Mouse (Mus musculus): ENCODE data around the gene Tmem43. TPM values are rescaled to one million over a fixed set of nuclear protein-coding genes. Genes with fewer than 3 reads are reported as not detected.

The Tmem43 gene
- 37.6 and 43.6 TPM in 2 replicates for polyA plus RNA-seq (2014; fragmentation: Nextera tagmentation; extraction: Ambion mirVana)

DNA sequence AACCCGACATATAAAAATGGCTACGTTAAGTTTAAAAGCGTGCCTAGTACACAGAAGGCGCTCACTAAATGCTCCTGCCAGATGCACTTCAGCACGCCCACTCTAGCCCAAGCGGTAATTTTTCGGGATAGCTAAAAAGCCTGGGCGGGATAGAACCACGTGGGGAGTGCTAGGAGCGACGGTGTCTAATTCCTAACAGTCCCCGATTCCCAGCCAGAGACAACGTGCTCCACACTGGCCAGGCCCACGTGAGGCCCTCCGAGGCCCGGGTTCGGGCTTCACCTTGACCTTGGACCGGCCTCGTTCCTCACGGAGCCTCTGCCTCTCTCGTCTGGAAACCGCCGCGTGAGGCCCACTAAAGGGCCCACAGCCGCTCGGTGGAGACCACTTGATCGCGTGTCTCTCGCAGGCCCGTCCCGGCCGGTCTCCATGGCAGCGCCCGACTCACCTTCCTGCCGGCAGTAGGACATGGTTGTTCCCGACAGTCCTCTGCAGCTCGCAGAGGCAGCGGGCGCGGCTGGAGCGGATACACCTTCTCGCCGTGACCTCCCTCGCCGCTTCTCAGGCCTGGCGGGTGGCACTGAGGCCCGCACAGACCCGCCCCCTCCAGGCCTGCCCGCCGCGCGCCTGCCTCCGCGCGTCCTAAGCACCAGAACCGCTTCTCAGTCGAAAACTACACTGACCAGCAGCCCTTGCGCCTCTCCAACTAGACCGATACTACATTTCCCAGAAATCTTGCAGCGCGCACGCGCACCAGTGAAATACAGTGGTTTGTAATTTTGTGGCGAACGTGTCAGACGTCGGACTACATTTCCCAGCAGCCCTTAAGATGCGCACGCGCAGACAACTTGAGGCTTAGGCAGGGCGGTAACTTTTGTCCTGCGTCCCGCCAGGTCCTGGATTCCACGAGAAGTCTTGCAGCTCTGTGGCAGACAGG, at the start of gene Tmem43, which contains the start of gene Chchd4:
TSS of gene Tmem43 (plus strand) at position 836 of the 937 bp plus-strand sequence.
TSS of gene Chchd4 (minus strand) at position 679 of the 937 bp plus-strand sequence.
- peak; percentile 96 for ATAC-seq (ENCODE audit: low read depth)
- peak within 1 kb of the TSS; percentile 78 for H3K9ac ChIP-seq (replicated peaks; ENCODE audit: low read depth, low read length)
- peak within 1 kb of the TSS; percentile 81 for H3K4me2 ChIP-seq (ENCODE audit: low read depth, low read length)
- peak within 1 kb of the TSS; percentile 55 for H3K27ac ChIP-seq (ENCODE audit: low read depth, low read length)
- no peaks in the 10 kb centered on the region for H3K27me3 ChIP-seq (ENCODE audit: control insufficient read depth, insufficient read depth, low read length)
- peaks cover 4% of the 10 kb centered on the region; the same call in 1 of the 2 replicates for H3K36me3 ChIP-seq (ENCODE audit: control insufficient read depth, insufficient read depth, low read length)
- H3K4me3 ChIP-seq (ENCODE audit: low read depth, low read length) = peak within 1 kb of the TSS; percentile 82
- WGBS = under 1% methylated on average over 68 of the region's 74 CpGs
- peaks cover 17% of the 10 kb centered on the region for H3K4me1 ChIP-seq (ENCODE audit: control insufficient read depth, insufficient read depth, low read length)
- H3K9me3 ChIP-seq (ENCODE audit: control insufficient read depth, low read length) = no peaks in the 10 kb centered on the region

DNA sequence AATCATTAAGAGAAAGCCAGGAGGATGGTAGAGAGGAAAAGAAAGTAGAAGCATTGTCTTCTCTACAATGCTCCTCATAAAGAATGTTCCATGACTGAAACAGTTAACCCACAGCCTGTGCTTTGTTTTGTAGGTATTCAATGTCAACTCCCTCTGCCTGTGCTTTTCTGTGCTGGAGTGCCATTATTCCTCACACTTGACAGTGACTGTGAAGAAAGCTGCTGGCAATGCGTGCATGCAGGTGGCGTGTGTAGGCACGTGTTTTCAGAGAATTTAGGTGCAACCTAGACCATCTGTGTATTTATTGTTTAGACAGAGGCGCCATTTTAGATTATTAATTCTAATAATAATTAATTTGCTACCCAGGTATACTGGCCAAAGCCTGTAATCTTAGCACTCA, 49.4 kb upstream of the Tmem43 start:
- ATAC-seq (ENCODE audit: low read depth) = no peak
- Histone ChIP-seq H3K4me1 (ENCODE audit: control insufficient read depth, insufficient read depth, low read length) (no peaks in the 10 kb centered on the region), H3K27me3 (ENCODE audit: control insufficient read depth, insufficient read depth, low read length) (no peaks in the 10 kb centered on the region), H3K9ac (replicated peaks; ENCODE audit: low read depth, low read length) (no peak overlapping the region), H3K36me3 (ENCODE audit: control insufficient read depth, insufficient read depth, low read length) (no peaks in the 10 kb centered on the region), H3K4me2 (ENCODE audit: low read depth, low read length) (no peak overlapping the region), H3K4me3 (ENCODE audit: low read depth, low read length) (no peak overlapping the region), H3K27ac (ENCODE audit: low read depth, low read length) (no peak overlapping the region), H3K9me3 (ENCODE audit: control insufficient read depth, low read length) (no peaks in the 10 kb centered on the region)
- WGBS = 35% methylated on average over 4 of the region's 4 CpGs

DNA sequence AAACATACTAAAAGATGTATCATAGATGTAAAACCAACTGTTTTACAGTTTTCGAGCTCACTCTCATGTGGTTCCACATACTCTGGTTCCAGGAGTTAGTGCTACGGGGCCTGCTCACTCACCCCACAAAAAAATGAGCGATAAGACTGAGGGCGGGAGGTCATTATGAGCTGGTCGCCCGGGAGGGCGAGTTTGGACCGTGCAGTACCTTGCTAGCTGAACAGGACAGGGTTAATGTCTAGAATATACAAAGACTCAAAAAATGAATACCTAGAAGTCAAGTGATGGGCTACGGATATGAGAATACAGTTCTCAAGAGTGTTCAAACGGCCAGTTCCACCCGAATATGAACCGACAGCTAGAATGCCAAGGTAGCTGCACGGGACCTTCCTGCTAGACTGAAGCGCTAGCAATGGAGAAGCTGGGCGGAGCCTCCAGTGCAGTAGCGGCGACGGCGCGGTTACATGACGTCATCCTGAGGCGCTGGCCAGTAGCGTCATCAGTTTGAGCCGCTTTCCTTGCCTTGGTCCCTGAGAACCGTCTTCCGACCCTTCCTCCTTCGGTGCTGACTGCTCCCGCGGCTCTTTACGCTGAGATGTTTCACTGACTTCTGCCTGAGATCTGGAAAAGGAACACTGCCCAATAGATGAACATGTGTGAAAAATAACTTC, 32.9 kb upstream of the Tmem43 start:
- peaks cover 7% of the 10 kb centered on the region; the same call in 1 of the 2 replicates for H3K4me1 ChIP-seq (ENCODE audit: control insufficient read depth, insufficient read depth, low read length)
- no peaks in the 10 kb centered on the region for H3K27me3 ChIP-seq (ENCODE audit: control insufficient read depth, insufficient read depth, low read length)
- peak overlapping the region; percentile 57 for H3K4me3 ChIP-seq (ENCODE audit: low read depth, low read length)
- peak overlapping the region; percentile 85 for H3K27ac ChIP-seq (ENCODE audit: low read depth, low read length)
- no peaks in the 10 kb centered on the region for H3K9me3 ChIP-seq (ENCODE audit: control insufficient read depth, low read length)
- peak overlapping the region; percentile 77 for H3K9ac ChIP-seq (replicated peaks; ENCODE audit: low read depth, low read length)
- H3K4me2 ChIP-seq (ENCODE audit: low read depth, low read length) = peak overlapping the region; percentile 98
- H3K36me3 ChIP-seq (ENCODE audit: control insufficient read depth, insufficient read depth, low read length) = no peaks in the 10 kb centered on the region
- 2% methylated on average over 30 of the region's 30 CpGs for WGBS
- peak; percentile 96 for ATAC-seq (ENCODE audit: low read depth)

DNA sequence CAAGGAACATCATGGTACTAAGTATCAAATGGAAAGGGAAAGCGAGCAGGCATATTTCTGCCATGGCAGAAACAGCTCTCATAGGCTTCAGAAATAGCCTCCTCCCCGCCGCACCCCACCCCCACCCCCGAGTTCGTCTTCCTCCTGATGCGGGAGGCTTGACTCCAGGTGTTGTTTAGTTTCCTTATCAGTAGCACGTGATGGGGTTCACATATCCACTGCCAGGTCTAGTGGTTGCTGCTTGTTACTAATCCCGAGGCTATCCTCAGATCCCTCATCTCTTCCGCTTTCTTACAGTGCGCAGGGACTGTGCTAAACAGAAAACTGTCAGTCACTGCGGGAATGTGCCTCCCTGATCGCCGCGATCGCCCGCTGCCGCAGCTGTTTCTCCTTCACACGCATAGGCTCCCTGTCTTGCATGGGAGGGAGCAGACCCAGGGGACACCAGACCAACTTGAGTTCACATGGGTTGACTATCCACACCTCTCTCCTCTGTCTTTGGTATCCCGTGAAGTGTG, 32.3 kb upstream of the Tmem43 start:
- peak overlapping the region; percentile 98 for H3K4me2 ChIP-seq (ENCODE audit: low read depth, low read length)
- H3K36me3 ChIP-seq (ENCODE audit: control insufficient read depth, insufficient read depth, low read length) = no peaks in the 10 kb centered on the region
- H3K9ac ChIP-seq (replicated peaks; ENCODE audit: low read depth, low read length) = peak overlapping the region; percentile 77
- WGBS = 3% methylated on average over 19 of the region's 19 CpGs
- no peaks in the 10 kb centered on the region for H3K27me3 ChIP-seq (ENCODE audit: control insufficient read depth, insufficient read depth, low read length)
- H3K4me3 ChIP-seq (ENCODE audit: low read depth, low read length) = peak overlapping the region; percentile 57
- H3K4me1 ChIP-seq (ENCODE audit: control insufficient read depth, insufficient read depth, low read length) = peaks cover 7% of the 10 kb centered on the region; the same call in 1 of the 2 replicates
- no peaks in the 10 kb centered on the region for H3K9me3 ChIP-seq (ENCODE audit: control insufficient read depth, low read length)
- peak; percentile 60 for ATAC-seq (ENCODE audit: low read depth)
- H3K27ac ChIP-seq (ENCODE audit: low read depth, low read length) = peak overlapping the region; percentile 85

DNA sequence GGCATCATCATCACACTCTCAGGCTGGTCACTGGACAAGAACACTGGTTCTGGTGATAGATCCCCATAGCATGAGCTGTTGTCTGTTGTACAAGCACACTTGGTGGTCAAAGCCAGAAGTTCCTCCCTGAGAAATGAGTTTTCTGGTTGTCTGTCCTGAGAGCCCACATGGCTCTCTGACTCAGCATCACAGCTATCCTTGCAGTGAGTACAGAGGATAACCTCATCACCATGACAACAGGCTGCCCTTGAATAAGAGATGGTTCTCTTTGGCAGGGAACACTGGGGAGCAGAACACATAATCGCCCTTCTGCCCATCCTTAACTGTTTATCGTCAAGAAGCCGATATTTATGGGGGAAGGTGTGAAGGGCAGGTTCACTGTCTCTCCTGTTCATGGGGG, 28.2 kb upstream of the Tmem43 start:
- Histone ChIP-seq H3K27ac (ENCODE audit: low read depth, low read length) (no peak overlapping the region), H3K9ac (replicated peaks; ENCODE audit: low read depth, low read length) (no peak overlapping the region), H3K27me3 (ENCODE audit: control insufficient read depth, insufficient read depth, low read length) (no peaks in the 10 kb centered on the region), H3K4me1 (ENCODE audit: control insufficient read depth, insufficient read depth, low read length) (peaks cover 5% of the 10 kb centered on the region; the same call in 1 of the 2 replicates), H3K36me3 (ENCODE audit: control insufficient read depth, insufficient read depth, low read length) (no peaks in the 10 kb centered on the region), H3K4me3 (ENCODE audit: low read depth, low read length) (no peak overlapping the region), H3K4me2 (ENCODE audit: low read depth, low read length) (no peak overlapping the region), H3K9me3 (ENCODE audit: control insufficient read depth, low read length) (no peaks in the 10 kb centered on the region)
- 78% methylated on average over 3 of the region's 3 CpGs for WGBS
- ATAC-seq (ENCODE audit: low read depth) = no peak

DNA sequence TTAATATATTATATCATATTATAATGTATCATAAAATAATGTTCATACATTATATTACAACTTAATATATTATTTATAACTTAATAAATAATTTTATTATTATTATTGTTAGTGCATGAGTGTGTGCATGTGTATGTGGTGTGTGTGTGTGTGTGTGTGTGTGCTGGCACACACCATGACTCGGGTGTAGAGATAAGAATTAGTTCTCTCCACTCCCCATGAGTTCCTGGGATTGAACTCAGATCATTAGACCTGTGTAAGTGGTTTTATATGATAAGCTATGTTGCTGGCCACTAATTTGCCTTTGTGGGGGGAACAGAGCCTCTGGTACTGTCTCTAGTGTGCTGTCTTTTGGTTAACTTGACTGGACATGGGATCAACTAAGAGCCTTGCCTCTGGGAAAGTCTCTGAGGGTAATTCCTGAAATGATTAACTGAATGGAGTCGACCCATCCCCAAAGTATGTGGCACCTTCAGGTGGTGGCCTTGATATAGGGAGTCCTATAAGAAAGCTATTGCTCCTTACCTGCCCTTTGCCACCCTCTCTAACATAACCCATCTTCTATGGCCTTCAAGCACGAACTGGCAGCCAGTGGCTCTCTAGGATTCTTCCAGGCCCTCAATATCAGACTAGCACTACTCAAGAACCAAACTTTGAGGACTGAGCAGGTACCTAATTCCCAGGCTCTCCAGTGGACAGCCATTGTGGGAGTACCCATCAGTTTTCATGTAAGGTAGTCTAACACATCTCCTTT, 23.9 kb upstream of the Tmem43 start:
- H3K27me3 ChIP-seq (ENCODE audit: control insufficient read depth, insufficient read depth, low read length) = no peaks in the 10 kb centered on the region
- H3K9ac ChIP-seq (replicated peaks; ENCODE audit: low read depth, low read length) = no peak overlapping the region
- no peaks in the 10 kb centered on the region for H3K9me3 ChIP-seq (ENCODE audit: control insufficient read depth, low read length)
- no peaks in the 10 kb centered on the region for H3K4me1 ChIP-seq (ENCODE audit: control insufficient read depth, insufficient read depth, low read length)
- no peaks in the 10 kb centered on the region for H3K36me3 ChIP-seq (ENCODE audit: control insufficient read depth, insufficient read depth, low read length)
- no peak overlapping the region for H3K4me2 ChIP-seq (ENCODE audit: low read depth, low read length)
- 72% methylated on average over 3 of the region's 3 CpGs for WGBS
- H3K27ac ChIP-seq (ENCODE audit: low read depth, low read length) = no peak overlapping the region
- no peak overlapping the region for H3K4me3 ChIP-seq (ENCODE audit: low read depth, low read length)
- ATAC-seq (ENCODE audit: low read depth) = no peak

DNA sequence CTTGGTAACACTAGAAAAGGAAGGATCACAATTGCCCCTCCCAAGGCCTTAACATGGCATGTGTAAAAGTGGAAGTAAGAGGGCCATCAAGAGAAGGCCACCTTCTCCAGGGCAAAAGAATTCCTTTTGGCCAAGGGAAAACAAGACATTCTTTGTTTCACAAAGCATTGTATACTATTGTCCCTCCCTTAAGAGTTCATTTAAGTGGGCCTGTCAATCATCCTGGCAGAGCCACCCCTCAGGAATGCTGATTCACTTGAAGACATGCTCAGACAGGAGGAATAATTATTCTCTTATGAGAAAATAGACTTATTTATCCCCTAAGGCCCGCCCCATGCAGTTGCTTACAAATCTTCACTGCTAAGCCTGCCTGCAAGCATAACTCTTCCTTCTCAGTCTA, 21.4 kb upstream of the Tmem43 start:
- no peak for ATAC-seq (ENCODE audit: low read depth)
- Histone ChIP-seq H3K4me3 (ENCODE audit: low read depth, low read length) (no peak overlapping the region), H3K36me3 (ENCODE audit: control insufficient read depth, insufficient read depth, low read length) (no peaks in the 10 kb centered on the region), H3K9ac (replicated peaks; ENCODE audit: low read depth, low read length) (no peak overlapping the region), H3K27ac (ENCODE audit: low read depth, low read length) (no peak overlapping the region), H3K4me2 (ENCODE audit: low read depth, low read length) (no peak overlapping the region), H3K9me3 (ENCODE audit: control insufficient read depth, low read length) (no peaks in the 10 kb centered on the region), H3K4me1 (ENCODE audit: control insufficient read depth, insufficient read depth, low read length) (no peaks in the 10 kb centered on the region), H3K27me3 (ENCODE audit: control insufficient read depth, insufficient read depth, low read length) (no peaks in the 10 kb centered on the region)
- WGBS = 81% methylated on average over 1 of the region's 1 CpGs

DNA sequence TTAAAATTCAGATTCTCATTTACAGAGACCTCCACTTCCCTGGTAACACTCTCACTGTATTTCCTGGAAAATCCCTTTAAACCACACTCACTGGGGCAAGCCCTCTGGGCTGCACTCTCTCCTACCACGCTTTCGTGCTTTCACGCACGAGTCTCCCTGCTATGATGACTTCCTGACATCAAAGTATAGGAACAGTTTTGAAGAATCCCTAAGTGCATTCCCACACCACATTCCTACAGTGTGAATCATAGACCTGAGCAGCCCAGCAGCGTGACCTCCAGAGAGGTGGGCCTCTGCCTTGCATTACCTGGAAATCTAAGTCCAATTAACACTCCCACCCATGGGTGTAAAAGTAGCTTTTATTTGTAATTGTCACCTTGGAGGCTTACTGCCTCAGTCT, 19.0 kb upstream of the Tmem43 start:
- Histone ChIP-seq H3K4me2 (ENCODE audit: low read depth, low read length) (no peak overlapping the region), H3K27me3 (ENCODE audit: control insufficient read depth, insufficient read depth, low read length) (no peaks in the 10 kb centered on the region), H3K4me3 (ENCODE audit: low read depth, low read length) (no peak overlapping the region), H3K4me1 (ENCODE audit: control insufficient read depth, insufficient read depth, low read length) (no peaks in the 10 kb centered on the region), H3K27ac (ENCODE audit: low read depth, low read length) (no peak overlapping the region), H3K9ac (replicated peaks; ENCODE audit: low read depth, low read length) (no peak overlapping the region), H3K9me3 (ENCODE audit: control insufficient read depth, low read length) (no peaks in the 10 kb centered on the region), H3K36me3 (ENCODE audit: control insufficient read depth, insufficient read depth, low read length) (no peaks in the 10 kb centered on the region)
- 64% methylated on average over 5 of the region's 5 CpGs for WGBS
- no peak for ATAC-seq (ENCODE audit: low read depth)
